Mouse (Mus musculus) embryo, embryonic 10.5 days (tissue): ENCODE data around the gene Ptpn21.

Experiments
- DNase-seq: peaks from one replicate; pipeline ENCODE4 v3.0.0-alpha.2; 2015; ENCODE audit warnings: low spot score

The Ptpn21 gene

DNA sequence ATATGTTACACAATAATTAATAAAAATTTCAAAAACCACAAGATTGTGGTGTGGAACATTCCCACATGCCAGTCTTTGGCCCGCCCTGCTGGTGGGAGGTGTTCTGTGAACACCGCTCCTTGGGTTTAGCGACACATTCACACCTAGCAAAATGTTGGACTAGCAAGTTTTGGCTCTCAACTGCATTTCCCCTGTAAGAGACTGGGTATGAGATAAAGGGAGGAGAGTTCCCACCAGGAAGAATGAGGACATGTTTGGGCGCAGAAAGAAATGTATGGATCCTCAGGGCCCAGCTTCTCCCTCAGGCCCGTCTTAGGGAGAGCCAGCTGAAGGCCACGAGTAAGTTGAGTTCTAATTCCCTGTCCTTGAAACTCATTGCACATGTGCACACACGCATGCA is 74.6 kb downstream of the Ptpn21 start:
- no peak for DNase-seq

- no peak for DNase-seq
These were observed 80.3 kb downstream of the Ptpn21 start for GRCm38 (mm10) chr12:98656873-98657272.

GRCm38 (mm10) chr12:98644852-98645251 is 92.4 kb downstream of the Ptpn21 start:
- DNase-seq = peak; percentile 5

DNA sequence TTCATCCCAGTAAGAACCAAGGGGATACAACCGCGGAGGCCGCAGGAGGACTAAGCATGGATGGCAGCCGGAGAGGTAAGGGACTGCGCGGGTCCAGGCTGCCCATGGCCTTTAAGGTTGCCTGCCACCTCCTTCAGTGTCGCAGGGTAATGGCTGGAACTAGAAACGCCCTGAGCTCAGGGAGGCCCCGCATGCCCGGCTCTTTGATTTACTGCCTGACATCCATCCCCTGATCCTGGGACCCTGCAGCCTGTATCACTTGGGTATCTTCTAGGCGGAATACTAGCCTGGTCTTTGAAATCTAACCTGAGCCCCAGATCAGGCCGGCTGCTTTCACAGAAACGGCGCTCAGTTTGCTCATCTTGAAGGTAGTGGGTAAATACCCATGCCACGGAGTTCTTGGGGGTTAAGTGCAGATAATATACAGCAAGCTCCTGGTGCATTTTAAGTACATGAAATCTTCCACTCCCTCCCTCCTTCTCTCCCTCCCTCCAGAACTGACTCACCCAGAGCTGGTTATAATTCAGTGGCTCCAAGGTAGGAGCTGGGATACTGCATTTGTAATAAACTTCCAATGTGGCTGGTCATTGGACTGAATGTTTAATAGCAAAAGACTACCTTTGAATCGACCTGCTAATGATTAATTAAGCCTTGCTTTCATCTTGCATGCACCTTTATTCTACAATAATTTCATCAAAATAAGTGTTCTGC is 108.8 kb downstream of the Ptpn21 start:
- no peak for DNase-seq

- DNase-seq = peak; percentile 96
These were observed 109.6 kb downstream of the Ptpn21 start, which contains the start of gene Spata7 for GRCm38 (mm10) chr12:98627392-98628259. Gene Spata7 (plus strand): TSS chr12:98628157.
